Mouse (Mus musculus) ES-E14 (cell line): ENCODE measurements around the gene Txndc11. TPM values are rescaled to one million over a fixed set of nuclear protein-coding genes. Genes with fewer than 3 reads are reported as not detected.

Experiments used
- DNase-seq: peaks from one replicate; pipeline ENCODE4 v3.0.0-alpha.2; 2013; ENCODE audit warnings: low read depth, low spot score
- H3K27ac ChIP-seq: 2 replicates; pipeline ENCODE4 v1.5.1; 2012; ENCODE audit warnings: low read depth, mild to moderate bottlenecking, low read length, moderate library complexity, mixed read lengths; ENCODE audit not compliant: poor library complexity, insufficient read depth, severe bottlenecking
- H3K36me3 ChIP-seq: 2 replicates; pipeline ENCODE4 v1.6.1; 2012; ENCODE audit warnings: mild to moderate bottlenecking, low read length, moderate library complexity, mixed read lengths; ENCODE audit not compliant: control insufficient read depth, poor library complexity, insufficient read depth, severe bottlenecking
- H3K4me1 ChIP-seq, 2 experiments: fragments of 150-350 bp in 1 of 2; sonication (generic) in 1 of 2; 2 replicates each; pipeline ENCODE4 v1.6.1; 2012; ENCODE audit warnings: low read length in 2 of 2, mild to moderate bottlenecking in 1 of 2, mixed read lengths in 1 of 2; ENCODE audit not compliant: control insufficient read depth in 2 of 2, insufficient read depth in 2 of 2, poor library complexity in 1 of 2
- H3K4me3 ChIP-seq, 2 experiments: fragments of 150-350 bp in 1 of 2; sonication (generic) in 1 of 2; 2 replicates each; pipeline ENCODE4 v1.5.1; 2012; ENCODE audit warnings: low read length in 2 of 2, low read depth in 1 of 2, mild to moderate bottlenecking in 1 of 2, mixed read lengths in 1 of 2; ENCODE audit not compliant: insufficient read depth in 1 of 2, poor library complexity in 1 of 2, severe bottlenecking in 1 of 2
- H3K9ac ChIP-seq: 2 replicates; pipeline ENCODE4 v1.6.1; 2012; ENCODE audit warnings: low read depth, mild to moderate bottlenecking, low read length, mixed read lengths; ENCODE audit not compliant: poor library complexity, insufficient read depth, severe bottlenecking
- H3K9me3 ChIP-seq: fragments of 150-350 bp; sonication (generic); 2 replicates; pipeline ENCODE4 v1.6.1; 2012; ENCODE audit warnings: low read depth, mild to moderate bottlenecking, low read length; ENCODE audit not compliant: control insufficient read depth, insufficient read depth
- CHD2 ChIP-seq: IDR thresholded peaks from 2 replicates; pipeline ENCODE4 v1.6.1; 2014; ENCODE audit warnings: mild to moderate bottlenecking, low read depth, low read length, inconsistent platforms
- HCFC1 ChIP-seq: IDR thresholded peaks from 2 replicates; pipeline ENCODE4 v1.6.1; 2012; ENCODE audit warnings: low read length, inconsistent platforms, borderline replicate concordance; ENCODE audit not compliant: insufficient read depth
- MAFK ChIP-seq: IDR thresholded peaks from 2 replicates; pipeline ENCODE4 v1.6.1; 2014; ENCODE audit warnings: mild to moderate bottlenecking, low read depth, low read length, inconsistent platforms; ENCODE audit not compliant: insufficient read depth
- ZC3H11A ChIP-seq: IDR thresholded peaks from 2 replicates; pipeline ENCODE4 v1.6.1; 2012; ENCODE audit warnings: low read depth, mild to moderate bottlenecking, inconsistent platforms, low read length, borderline replicate concordance
- ZNF384 ChIP-seq: IDR thresholded peaks from 2 replicates; pipeline ENCODE4 v1.6.1; 2012; ENCODE audit warnings: low read depth, low read length, inconsistent platforms
- in situ Hi-C, 2 experiments: fragments of 600-800 bp; cut with MboI; formaldehyde crosslinking; loops; one replicate each; pipeline ENCODE4 v1.15.1; 2025; ENCODE audit warnings: low sequenced_read_pairs in 2 of 2, inconsistent platforms in 1 of 2; ENCODE audit not compliant: unreplicated experiment in 2 of 2
- total RNA-seq: library from RNA; depleted of rRNA; stranded (reverse); fragments of 300-350 nt; gene quantifications from 2 replicates; pipeline ENCODE4 v1.2.3, GENCODE M21; 2012; rRNA removed

Txndc11 gene
- total RNA-seq, 1 experiment = 26.0 TPM

GRCm38 (mm10) chr16:11030844-11031243 is 103.6 kb downstream of the Txndc11 start:
- in situ Hi-C loops = no loop called here
- no peaks in the 10 kb centered on the region for H3K9me3 ChIP-seq
- TF ChIP-seq ZNF384 (no peak), CHD2 (no peak), HCFC1 (no peak), MAFK (no peak), ZC3H11A (no peak)
- no peak overlapping the region for H3K4me3 ChIP-seq
- no peaks in the 10 kb centered on the region for H3K4me1 ChIP-seq
- H3K36me3 ChIP-seq = no peaks in the 10 kb centered on the region
- H3K9ac ChIP-seq = no peak overlapping the region
- no peak overlapping the region for H3K27ac ChIP-seq
- DNase-seq = no peak

GRCm38 (mm10) chr16:11028206-11028605 is 106.2 kb downstream of the Txndc11 start:
- in situ Hi-C loops = no loop called here
- H3K4me1 ChIP-seq = no peaks in the 10 kb centered on the region
- H3K4me3 ChIP-seq = no peak overlapping the region
- no peaks in the 10 kb centered on the region for H3K36me3 ChIP-seq
- no peak for DNase-seq
- no peaks in the 10 kb centered on the region for H3K9me3 ChIP-seq
- TF ChIP-seq MAFK = no peak
- TF ChIP-seq HCFC1 = no peak
- TF ChIP-seq ZNF384 = no peak
- no peak for TF ChIP-seq ZC3H11A
- no peak for TF ChIP-seq CHD2
- no peak overlapping the region for H3K27ac ChIP-seq
- no peak overlapping the region for H3K9ac ChIP-seq

Other genes starting within 250 kb of the Txndc11 start
- gene Snn, start 73.7 kb downstream of the Txndc11 start, total RNA-seq = 10.2 and 13.5 TPM in 2 replicates
- gene Litaf, start 68.5 kb downstream of the Txndc11 start, total RNA-seq = 23.1 and 25.9 TPM in 2 replicates
- 57.3 and 59.2 TPM in 2 replicates for gene Zc3h7a, start 41.7 kb upstream of the Txndc11 start, total RNA-seq
- gene Rsl1d1, start 68.7 kb upstream of the Txndc11 start, total RNA-seq = 167 and 203 TPM in 2 replicates
- 76.1 and 89.8 TPM in 2 replicates for gene Gspt1, start 119.7 kb upstream of the Txndc11 start, total RNA-seq
- 0.32 and 0.45 TPM in 2 replicates for gene Tnfrsf17, start 179.2 kb upstream of the Txndc11 start, total RNA-seq
- gene Snx29, start 188.3 kb upstream of the Txndc11 start, total RNA-seq = 9.6 and 13.4 TPM in 2 replicates